Mouse (Mus musculus) left cerebral cortex, postnatal 25 days (tissue): Measurements from ENCODE around the gene Atp8b3. TPM values are rescaled to one million over a fixed set of nuclear protein-coding genes. Genes with fewer than 3 reads are reported as not detected.

Experiments
- DNase-seq, 2 experiments: peaks; one replicate each; pipeline ENCODE4 v3.0.0; 2022; ENCODE audit warnings: low spot score in 2 of 2, mixed read lengths in 1 of 2
- intact Hi-C: fragments of 180-260 bp; cut with DNase I; formaldehyde crosslinking; loops from one replicate; pipeline ENCODE4 v1.15.1; 2025
- total RNA-seq, 2 experiments: library from RNA; stranded (reverse); gene quantifications; 2 replicates each; pipeline ENCODE4 v1.2.3; 2021

Atp8b3 gene
- total RNA-seq, 2 experiments from 2014 or later = 0.14 to 0.16 TPM

GRCm38 (mm10) chr10:80481002-80481401 lies 57.9 kb downstream of the Atp8b3 start:
- DNase-seq = no peak
- intact Hi-C loops = no loop called here

DNA sequence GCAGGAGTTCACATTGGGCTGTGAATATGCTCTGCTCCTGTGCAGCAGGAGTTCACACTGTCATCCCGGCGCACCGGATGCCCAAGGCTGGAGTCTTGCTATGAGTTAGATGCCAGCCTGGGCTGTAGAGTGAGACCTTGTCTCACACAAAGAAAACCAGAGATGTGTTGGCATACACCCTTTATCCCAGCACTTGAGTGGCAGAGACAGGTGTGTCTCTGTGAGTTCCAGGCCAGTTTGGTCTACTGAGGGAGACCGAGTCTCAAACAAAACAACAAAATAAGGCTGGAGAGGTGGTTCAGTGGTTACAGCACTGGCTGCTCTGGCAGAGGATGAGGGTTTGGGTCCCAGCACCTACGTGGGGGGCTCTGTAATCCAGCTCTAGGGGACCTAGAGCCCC lies 60.4 kb downstream of the Atp8b3 start:
- intact Hi-C loops = no loop called here
- no peak for DNase-seq

DNA sequence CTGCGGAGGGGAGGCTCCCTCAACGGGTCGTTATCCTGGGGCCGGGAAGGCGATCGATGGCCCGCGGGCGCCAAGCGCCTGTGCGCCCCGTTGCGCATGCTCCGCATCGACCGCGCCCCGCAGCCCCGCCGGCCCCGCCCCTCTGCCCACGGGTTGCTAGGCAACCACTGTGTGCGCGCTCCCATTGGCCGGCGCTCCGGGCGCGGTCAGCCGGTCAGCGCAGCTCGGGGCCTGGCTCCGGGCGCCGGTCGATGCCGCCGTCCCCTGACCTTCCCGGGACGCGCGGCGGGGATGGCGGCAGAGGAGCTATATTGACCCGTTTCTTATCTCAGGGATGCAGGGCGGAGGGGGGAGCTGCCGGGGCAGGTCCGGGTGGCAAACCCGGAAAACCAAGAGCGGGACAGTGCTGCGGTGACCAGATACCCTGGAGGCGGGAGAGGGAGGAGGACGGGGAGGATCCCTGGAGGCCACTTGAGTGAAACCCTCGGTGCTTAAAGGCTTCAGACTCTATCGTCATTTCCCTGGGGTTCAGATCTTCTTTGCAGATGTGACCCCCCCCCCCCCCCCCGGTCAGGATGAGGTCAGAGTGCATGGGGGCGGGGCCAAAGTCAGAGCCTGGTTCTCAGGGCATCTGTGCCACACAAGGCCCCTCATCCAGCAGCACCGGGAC lies 63.5 kb downstream of the Atp8b3 start:
- peak; percentile 88 to 90 for DNase-seq
- intact Hi-C loops = no loop called here

Other genes with a start within 250 kb of the Atp8b3 start
- 100 to 1,000 TPM; 788 to 790 TPM for gene Rps15, start 246.7 kb downstream of the Atp8b3 start, total RNA-seq
- gene Apc2, start 243.1 kb downstream of the Atp8b3 start, total RNA-seq = 100 to 1,000 TPM in 1 of 2 experiments, 10 to 100 TPM in 1; 93.4 to 103 TPM
- 10 to 100 TPM; 27.3 to 29.8 TPM for gene 2310011J03Rik, start 218.6 kb downstream of the Atp8b3 start, total RNA-seq
- gene Pcsk4, start 209.6 kb downstream of the Atp8b3 start, total RNA-seq = 1 to 10 TPM; 4.5 to 4.6 TPM
- gene Reep6, start 209.2 kb downstream of the Atp8b3 start, total RNA-seq = 10 to 100 TPM; 10.5 to 11.2 TPM
- 1 to 10 TPM; 5.1 to 7.4 TPM for gene Adamtsl5, start 190.7 kb downstream of the Atp8b3 start, total RNA-seq
- gene Plk5, start 182.7 kb downstream of the Atp8b3 start, total RNA-seq = 10 to 100 TPM; 22.6 to 24.9 TPM
- gene Mex3d, start 151.5 kb downstream of the Atp8b3 start, total RNA-seq = 10 to 100 TPM; 17.7 to 22.2 TPM
- 100 to 1,000 TPM; 134 to 138 TPM for gene Mbd3, start 139.6 kb downstream of the Atp8b3 start, total RNA-seq
- 100 to 1,000 TPM; 482 to 488 TPM for gene Uqcr11, start 132.3 kb downstream of the Atp8b3 start, total RNA-seq
- gene Tcf3, start 105.5 kb downstream of the Atp8b3 start, total RNA-seq = 10 to 100 TPM; 22.6 to 25.8 TPM
- gene Onecut3, start 44.3 kb downstream of the Atp8b3 start, total RNA-seq = not detected
- gene Rexo1, start 22.4 kb upstream of the Atp8b3 start, total RNA-seq = 10 to 100 TPM; 44.8 to 45.7 TPM
- 10 to 100 TPM; 51.8 to 55.3 TPM for gene Klf16, start 38.2 kb upstream of the Atp8b3 start, total RNA-seq
- gene Abhd17a, start 51.2 kb upstream of the Atp8b3 start, total RNA-seq = 100 to 1,000 TPM; 206 to 216 TPM
- gene Scamp4, start 63.7 kb upstream of the Atp8b3 start, total RNA-seq = 10 to 100 TPM; 40.8 to 42.2 TPM
- 1 to 10 TPM; 3.6 to 4.5 TPM for gene Adat3, start 63.8 kb upstream of the Atp8b3 start, total RNA-seq
- 1 to 10 TPM; 2.8 to 2.9 TPM for gene Gm49322, start 66.9 kb upstream of the Atp8b3 start, total RNA-seq
- gene Csnk1g2, start 83.7 kb upstream of the Atp8b3 start, total RNA-seq = 100 to 1,000 TPM; 222 to 247 TPM
- gene Btbd2, start 117.9 kb upstream of the Atp8b3 start, total RNA-seq = 10 to 100 TPM; 91.7 to 92.7 TPM
- gene Mknk2, start 139.0 kb upstream of the Atp8b3 start, total RNA-seq = 10 to 100 TPM; 35.3 to 44.0 TPM
- gene Mob3a, start 162.9 kb upstream of the Atp8b3 start, total RNA-seq = 10 to 100 TPM; 13.4 to 15.8 TPM
- gene Izumo4, start 163.1 kb upstream of the Atp8b3 start, total RNA-seq = 10 to 100 TPM; 35.9 to 42.5 TPM
- gene Ap3d1, start 203.1 kb upstream of the Atp8b3 start, total RNA-seq = 100 to 1,000 TPM; 142 to 145 TPM
- 10 to 100 TPM; 46.5 to 56.0 TPM for gene Dot1l, start 216.1 kb upstream of the Atp8b3 start, total RNA-seq